Mouse (Mus musculus): Measurements from ENCODE around the gene Barhl2.

- TF ChIP-seq CTCF (IDR thresholded peaks at IDR 0.05; ENCODE audit: control insufficient read depth, insufficient read depth, insufficient read length) (no peak), CEBPB (IDR thresholded peaks at IDR 0.05; ENCODE audit: low read depth) (no peak), USF1 (IDR thresholded peaks at IDR 0.05; ENCODE audit: low read depth) (no peak), MAX (IDR thresholded peaks at IDR 0.05) (no peak), MYOD1 (IDR thresholded peaks at IDR 0.05; ENCODE audit: control insufficient read depth, insufficient read length, low read depth) (no peak), FOSL1 (IDR thresholded peaks at IDR 0.05; ENCODE audit: insufficient read depth, low read length, poor library complexity, severe bottlenecking) (no peak), MYOG (IDR thresholded peaks at IDR 0.05; ENCODE audit: control insufficient read depth, extremely low read depth, insufficient read length) (no peak)
Measured at GRCm38 (mm10) chr5:106502684-106503545, 44.9 kb upstream of the Barhl2 start.

Data from C2C12 (cell line).